Mouse (Mus musculus): ENCODE measurements at regions not wholly inside any gene's neighbourhood (a gene's known extent, or its start where the extent isn't known, plus 50 kb on each side); places are given as distances from the start of the nearest gene placed in this dataset.
"Not testable (repeated sequence)": the region's sequence is repeated elsewhere in the genome, so short reads cannot be mapped to it uniquely, and the experiment has no call there.

- DNase-seq = no peak
Measured at GRCm38 (mm10) chr11:12589757-12590373, 125.1 kb upstream of the Cobl start.

- DNase-seq = not testable (repeated sequence)
Measured at GRCm38 (mm10) chr11:12584851-12585680, 120.3 kb upstream of the Cobl start.

- no peak for DNase-seq
Measured at GRCm38 (mm10) chr11:12578999-12579576, 114.3 kb upstream of the Cobl start.

GRCm38 (mm10) chr11:12559663-12560062, 94.9 kb upstream of the Cobl start:
- no peak for DNase-seq

- DNase-seq = no peak
Measured at GRCm38 (mm10) chr11:12558995-12559633, 94.4 kb upstream of the Cobl start.

GRCm38 (mm10) chr11:12558176-12558575, 93.4 kb upstream of the Cobl start:
- DNase-seq = no peak

GRCm38 (mm10) chr11:12545771-12546170, 81.0 kb upstream of the Cobl start:
- no peak for DNase-seq

GRCm38 (mm10) chr11:12543042-12543441, 78.3 kb upstream of the Cobl start:
- DNase-seq = no peak

GRCm38 (mm10) chr11:12540333-12540870, 75.6 kb upstream of the Cobl start:
- no peak for DNase-seq

GRCm38 (mm10) chr11:12535063-12535462, 70.3 kb upstream of the Cobl start:
- no peak for DNase-seq

GRCm38 (mm10) chr11:12532288-12532687, 67.5 kb upstream of the Cobl start:
- DNase-seq = peak; percentile 29

GRCm38 (mm10) chr11:12522063-12522462, 57.3 kb upstream of the Cobl start:
- not testable (repeated sequence) for DNase-seq

GRCm38 (mm10) chr11:12521286-12521685, 56.5 kb upstream of the Cobl start:
- DNase-seq = no peak

GRCm38 (mm10) chr11:12516374-12516773, 51.6 kb upstream of the Cobl start:
- DNase-seq = no peak
